In the genomic region with DNA sequence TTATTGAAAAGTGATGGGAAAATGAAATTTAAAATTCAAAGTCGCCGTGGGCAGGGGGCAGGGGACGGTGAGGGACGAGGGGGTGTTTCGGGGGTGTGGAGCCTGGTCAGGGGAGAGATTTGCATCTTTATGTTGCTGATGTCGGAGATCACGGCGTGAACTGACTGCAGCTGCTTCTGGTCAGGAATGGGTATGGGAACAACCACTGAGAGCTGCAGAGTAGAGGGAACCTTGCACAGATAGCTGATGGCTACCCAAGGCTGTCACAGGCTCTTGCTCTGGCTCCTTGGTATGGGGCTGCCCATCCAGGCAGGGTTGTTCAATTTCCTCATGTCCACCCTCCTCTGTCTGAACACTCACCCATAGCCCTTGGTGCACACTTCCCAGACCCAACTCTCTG, we compare ENCODE assay signal across 13 mouse cellular contexts.
A peak's percentile ranks its signal among the peaks of the same experiment; 100 is the strongest.
DNase-seq lines count a peak whose midpoint lies in the region; ATAC-seq and TF ChIP-seq lines count a peak whose summit lies in the region.
"Had no signal": no experiment of that assay in that cellular context is flagged by ENCODE, and none has a peak within 500 bp of the region (broad histone marks: within the 10 kb centered on the region; RNA-seq: fewer than 3 reads in every experiment).

No protein-coding gene starts in this region.

- no peaks in the 10 kb centered on the region for H3K36me3 ChIP-seq in hindbrain, embryonic 10.5 days
- H3K36me3 ChIP-seq in hindbrain, postnatal 0 days (ENCODE audit: insufficient read depth, low read length), result no peaks in the 10 kb centered on the region
- H3K36me3 ChIP-seq in embryonic facial prominence, embryonic 12.5 days, result no peaks in the 10 kb centered on the region
- no peaks in the 10 kb centered on the region for H3K36me3 ChIP-seq in hindbrain, embryonic 13.5 days
- no peaks in the 10 kb centered on the region for H3K36me3 ChIP-seq in midbrain, embryonic 13.5 days
- H3K36me3 ChIP-seq: G1E; liver, embryonic 13.5 days had no signal

- H3K27me3 ChIP-seq in hindbrain, embryonic 10.5 days (ENCODE audit: insufficient read depth, poor library complexity, severe bottlenecking), result peaks cover 82% of the 10 kb centered on the region
- no peaks in the 10 kb centered on the region for H3K27me3 ChIP-seq in hindbrain, postnatal 0 days (ENCODE audit: insufficient read depth, low read length)
- peaks cover 3% of the 10 kb centered on the region; the same call in 1 of the 2 replicates for H3K27me3 ChIP-seq in embryonic facial prominence, embryonic 12.5 days
- H3K27me3 ChIP-seq in hindbrain, embryonic 13.5 days, result peaks cover 53% of the 10 kb centered on the region
- H3K27me3 ChIP-seq in midbrain, embryonic 13.5 days, result peaks cover 35% of the 10 kb centered on the region

- no peak for ATAC-seq in hindbrain, postnatal 0 days
- no peak for ATAC-seq in embryonic facial prominence, embryonic 12.5 days (ENCODE audit: insufficient number of reproducible peaks, insufficient read depth, low FRiP score, low TSS enrichment)
- no peak for ATAC-seq in hindbrain, embryonic 13.5 days (ENCODE audit: low FRiP score)
- ATAC-seq in midbrain, embryonic 13.5 days, result peak; percentile 53
- ATAC-seq: lung, postnatal 0 days had no signal

- no peak for TF ChIP-seq CTCF in hindbrain, postnatal 0 days (IDR thresholded peaks at IDR 0.05; ENCODE audit: low read depth)

- WGBS in hindbrain, embryonic 10.5 days, result 12% methylated on average over 8 of the region's 8 CpGs
- WGBS in hindbrain, postnatal 0 days, result 17% methylated on average over 8 of the region's 8 CpGs
- WGBS in embryonic facial prominence, embryonic 12.5 days, result 6% methylated on average over 8 of the region's 8 CpGs
- WGBS in hindbrain, embryonic 13.5 days, result 9% methylated on average over 8 of the region's 8 CpGs
- 12% methylated on average over 8 of the region's 8 CpGs for WGBS in midbrain, embryonic 13.5 days

- DNase-seq in hindbrain, embryonic 10.5 days (ENCODE audit: low spot score), result no peak
- no peak for DNase-seq in hindbrain, postnatal 0 days (ENCODE audit: low spot score)
- DNase-seq in urinary bladder, adult 2 months (ENCODE audit: low spot score), result no peak
- DNase-seq in cerebellum, adult 9-11 months, result no peak
- DNase-seq in frontal cortex, postnatal 36 days (ENCODE audit: low spot score in 2 of 2), result no peak
- DNase-seq: gastrocnemius, postnatal 36 days; liver, embryonic 13.5 days; right cerebral cortex, postnatal 4 days had no signal

- H3K9ac ChIP-seq in hindbrain, postnatal 0 days (replicated peaks; ENCODE audit: low read length), result no peak overlapping the region
- no peak overlapping the region for H3K9ac ChIP-seq in embryonic facial prominence, embryonic 12.5 days
- no peak overlapping the region; the same call in 1 of the 2 replicates for H3K9ac ChIP-seq in hindbrain, embryonic 13.5 days
- H3K9ac ChIP-seq in midbrain, embryonic 13.5 days (replicated peaks), result no peak overlapping the region
- H3K9ac ChIP-seq: liver, embryonic 13.5 days had no signal

- peak overlapping the region; percentile 23 for H3K4me3 ChIP-seq in hindbrain, embryonic 10.5 days
- H3K4me3 ChIP-seq in hindbrain, postnatal 0 days (ENCODE audit: low read length), result no peak overlapping the region
- no peak overlapping the region for H3K4me3 ChIP-seq in embryonic facial prominence, embryonic 12.5 days
- no peak overlapping the region for H3K4me3 ChIP-seq in hindbrain, embryonic 13.5 days
- H3K4me3 ChIP-seq in midbrain, embryonic 13.5 days (replicated peaks), result no peak overlapping the region
- H3K4me3 ChIP-seq: liver, embryonic 13.5 days had no signal

- peak overlapping the region; percentile 69 for H3K27ac ChIP-seq in hindbrain, embryonic 10.5 days
- H3K27ac ChIP-seq in hindbrain, postnatal 0 days, result no peak overlapping the region
- no peak overlapping the region for H3K27ac ChIP-seq in embryonic facial prominence, embryonic 12.5 days
- H3K27ac ChIP-seq in hindbrain, embryonic 13.5 days, result 0 out of 2 replicates have a peak overlapping the region, but pooled peaks have one; percentile 8
- peak overlapping the region; percentile 39; the same call in 1 of the 2 replicates for H3K27ac ChIP-seq in midbrain, embryonic 13.5 days
- H3K27ac ChIP-seq: liver, embryonic 13.5 days had no signal

- no peaks in the 10 kb centered on the region for H3K9me3 ChIP-seq in hindbrain, embryonic 10.5 days
- no peaks in the 10 kb centered on the region for H3K9me3 ChIP-seq in hindbrain, postnatal 0 days (ENCODE audit: low read length)
- H3K9me3 ChIP-seq in embryonic facial prominence, embryonic 12.5 days, result no peaks in the 10 kb centered on the region
- no peaks in the 10 kb centered on the region for H3K9me3 ChIP-seq in hindbrain, embryonic 13.5 days
- no peaks in the 10 kb centered on the region for H3K9me3 ChIP-seq in midbrain, embryonic 13.5 days
- H3K9me3 ChIP-seq: G1E; liver, embryonic 13.5 days had no signal

- peaks cover 51% of the 10 kb centered on the region for H3K4me1 ChIP-seq in hindbrain, embryonic 10.5 days (replicated peaks)
- H3K4me1 ChIP-seq in hindbrain, postnatal 0 days (ENCODE audit: insufficient read depth, low read length), result peaks cover 14% of the 10 kb centered on the region
- H3K4me1 ChIP-seq in embryonic facial prominence, embryonic 12.5 days, result peaks cover 32% of the 10 kb centered on the region
- H3K4me1 ChIP-seq in hindbrain, embryonic 13.5 days (replicated peaks), result peaks cover 45% of the 10 kb centered on the region
- H3K4me1 ChIP-seq in midbrain, embryonic 13.5 days (replicated peaks), result peaks cover 54% of the 10 kb centered on the region
- H3K4me1 ChIP-seq: liver, embryonic 13.5 days had no signal

- H3K4me2 ChIP-seq in hindbrain, postnatal 0 days (ENCODE audit: low read depth, low read length), result no peak overlapping the region
- peak overlapping the region; percentile 40 for H3K4me2 ChIP-seq in embryonic facial prominence, embryonic 12.5 days (replicated peaks)
- H3K4me2 ChIP-seq in hindbrain, embryonic 13.5 days, result peak overlapping the region; percentile 11
- peak overlapping the region; percentile 34 for H3K4me2 ChIP-seq in midbrain, embryonic 13.5 days (replicated peaks)
- H3K4me2 ChIP-seq: liver, embryonic 13.5 days had no signal

Comparison
In these comparisons a context has a peak if more than half of its experiments do, and no peak if none do; other contexts are left out.
1. H3K27ac ChIP-seq: peak in hindbrain, embryonic 10.5 days (single experiment), hindbrain, embryonic 13.5 days (single experiment) and midbrain, embryonic 13.5 days (single experiment); none in hindbrain, postnatal 0 days (single experiment) and embryonic facial prominence, embryonic 12.5 days (single experiment).